Mouse (Mus musculus) liver, embryonic 13.5 days (tissue): ENCODE measurements around the gene Ankrd44. TPM values are rescaled to one million over a fixed set of nuclear protein-coding genes. Genes with fewer than 3 reads are reported as not detected.

Source experiments
- ATAC-seq: fragments of 200-750 bp; cut with Nextera tagmentation; 2 replicates; pipeline ENCODE4 v1.8.0; 2017; ENCODE audit warnings: low read depth, mild to moderate bottlenecking, moderate number of reproducible peaks, moderate library complexity
- DNase-seq: peaks from one replicate; pipeline ENCODE4 v3.0.0; 2022
- H3K27ac ChIP-seq: fragments of 300-500 bp; sonication (generic); 2 replicates; pipeline ENCODE4 v1.5.1; 2015; ENCODE audit warnings: moderate library complexity, mild to moderate bottlenecking, inconsistent platforms
- H3K27me3 ChIP-seq: fragments of 300-500 bp; sonication (generic); 2 replicates; pipeline ENCODE4 v1.6.1; 2015; ENCODE audit warnings: mild to moderate bottlenecking, inconsistent platforms
- H3K36me3 ChIP-seq: fragments of 300-500 bp; sonication (generic); 2 replicates; pipeline ENCODE4 v1.6.1; 2015; ENCODE audit warnings: mild to moderate bottlenecking, inconsistent platforms
- H3K4me1 ChIP-seq: fragments of 300-500 bp; sonication (generic); replicated peaks from 2 replicates; pipeline ENCODE4 v1.6.1; 2015; ENCODE audit warnings: inconsistent platforms
- H3K4me2 ChIP-seq: fragments of 300-500 bp; sonication (generic); 2 replicates; pipeline ENCODE4 v1.6.1; 2015; ENCODE audit warnings: inconsistent platforms, mild to moderate bottlenecking, moderate library complexity
- H3K4me3 ChIP-seq: fragments of 300-500 bp; sonication (generic); replicated peaks from 2 replicates; pipeline ENCODE4 v1.5.1; 2015; ENCODE audit warnings: mild to moderate bottlenecking, inconsistent platforms
- H3K9ac ChIP-seq: fragments of 300-500 bp; sonication (generic); 2 replicates; pipeline ENCODE4 v1.6.1; 2015; ENCODE audit warnings: mild to moderate bottlenecking, inconsistent platforms
- H3K9me3 ChIP-seq: fragments of 300-500 bp; sonication (generic); replicated peaks from 2 replicates; pipeline ENCODE4 v1.6.1; 2016; ENCODE audit warnings: inconsistent platforms
- WGBS: fragments of 180-500 bp; shearing (Covaris S2); methylation state at CpG from one replicate; pipeline ENCODE4 v1.1.7; 2015; ENCODE audit not compliant: insufficient replicate concordance; 5-methylcytosine and 5-hydroxymethylcytosine counted together
- polyA plus RNA-seq: library from polyadenylated mRNA; unstranded; fragments of >200 nt; fragmentation: Nextera tagmentation; extraction: Ambion mirVana; gene quantifications from 2 replicates; pipeline ENCODE4 v1.2.1, GENCODE M21; 2015

Ankrd44 gene
- polyA plus RNA-seq, 1 experiment from 2014 or later: 3.0 TPM

GRCm38 (mm10) chr1:54684316-54684715 lies 241.9 kb downstream of the Ankrd44 start:
- Histone ChIP-seq H3K36me3 (no peaks in the 10 kb centered on the region), H3K27me3 (no peaks in the 10 kb centered on the region), H3K4me1 (no peaks in the 10 kb centered on the region), H3K9me3 (no peaks in the 10 kb centered on the region), H3K9ac (no peak overlapping the region), H3K4me2 (no peak overlapping the region), H3K4me3 (no peak overlapping the region), H3K27ac (no peak overlapping the region)
- WGBS: 46% methylated on average over 4 of the region's 4 CpGs
- ATAC-seq (no peak), DNase-seq (no peak)

GRCm38 (mm10) chr1:54679556-54679955 lies 246.6 kb downstream of the Ankrd44 start:
- Histone ChIP-seq H3K27ac (no peak overlapping the region), H3K4me1 (no peaks in the 10 kb centered on the region), H3K27me3 (no peaks in the 10 kb centered on the region), H3K9ac (no peak overlapping the region), H3K9me3 (no peaks in the 10 kb centered on the region), H3K4me3 (no peak overlapping the region), H3K4me2 (no peak overlapping the region), H3K36me3 (no peaks in the 10 kb centered on the region)
- DNase-seq (no peak), ATAC-seq (no peak)
- WGBS: 65% methylated on average over 1 of the region's 1 CpGs

GRCm38 (mm10) chr1:54678037-54678436 lies 248.2 kb downstream of the Ankrd44 start:
- no peak overlapping the region for H3K4me3 ChIP-seq
- WGBS: 57% methylated on average over 1 of the region's 1 CpGs
- H3K4me2 ChIP-seq: no peak overlapping the region
- no peaks in the 10 kb centered on the region for H3K9me3 ChIP-seq
- no peak overlapping the region for H3K27ac ChIP-seq
- H3K4me1 ChIP-seq: no peaks in the 10 kb centered on the region
- H3K36me3 ChIP-seq: no peaks in the 10 kb centered on the region
- ATAC-seq (no peak), DNase-seq (no peak)
- no peak overlapping the region for H3K9ac ChIP-seq
- no peaks in the 10 kb centered on the region for H3K27me3 ChIP-seq

GRCm38 (mm10) chr1:54675478-54675877 lies 250.7 kb downstream of the Ankrd44 start:
- no peaks in the 10 kb centered on the region for H3K27me3 ChIP-seq
- H3K27ac ChIP-seq: no peak overlapping the region
- WGBS: 66% methylated on average over 5 of the region's 5 CpGs
- no peak overlapping the region for H3K4me3 ChIP-seq
- no peak for DNase-seq
- H3K9ac ChIP-seq: no peak overlapping the region
- no peak for ATAC-seq
- H3K4me1 ChIP-seq: no peaks in the 10 kb centered on the region
- H3K9me3 ChIP-seq: no peaks in the 10 kb centered on the region
- H3K36me3 ChIP-seq: no peaks in the 10 kb centered on the region
- no peak overlapping the region for H3K4me2 ChIP-seq

- H3K4me2 ChIP-seq: no peak overlapping the region
- no peaks in the 10 kb centered on the region for H3K36me3 ChIP-seq
- 56% methylated on average over 2 of the region's 2 CpGs for WGBS
- H3K27ac ChIP-seq: no peak overlapping the region
- ATAC-seq (no peak), DNase-seq (no peak)
- no peaks in the 10 kb centered on the region for H3K9me3 ChIP-seq
- no peak overlapping the region for H3K4me3 ChIP-seq
- no peaks in the 10 kb centered on the region for H3K4me1 ChIP-seq
- no peak overlapping the region for H3K9ac ChIP-seq
- no peaks in the 10 kb centered on the region for H3K27me3 ChIP-seq
Observed at GRCm38 (mm10) chr1:54667991-54668390, 258.2 kb downstream of the Ankrd44 start.

- Histone ChIP-seq H3K27me3 (no peaks in the 10 kb centered on the region), H3K36me3 (no peaks in the 10 kb centered on the region), H3K4me1 (no peaks in the 10 kb centered on the region), H3K9me3 (no peaks in the 10 kb centered on the region), H3K4me2 (no peak overlapping the region), H3K9ac (no peak overlapping the region), H3K4me3 (no peak overlapping the region), H3K27ac (no peak overlapping the region)
- DNase-seq: peak; percentile 3
- 48% methylated on average over 8 of the region's 8 CpGs for WGBS
- ATAC-seq: no peak
Observed at GRCm38 (mm10) chr1:54665582-54666405, 260.4 kb downstream of the Ankrd44 start.

GRCm38 (mm10) chr1:54665095-54665494 lies 261.1 kb downstream of the Ankrd44 start:
- H3K9me3 ChIP-seq: no peaks in the 10 kb centered on the region
- no peak overlapping the region for H3K27ac ChIP-seq
- H3K36me3 ChIP-seq: no peaks in the 10 kb centered on the region
- DNase-seq (no peak), ATAC-seq (no peak)
- no peaks in the 10 kb centered on the region for H3K4me1 ChIP-seq
- WGBS: 67% methylated on average over 4 of the region's 4 CpGs
- H3K4me2 ChIP-seq: no peak overlapping the region
- no peak overlapping the region for H3K9ac ChIP-seq
- no peaks in the 10 kb centered on the region for H3K27me3 ChIP-seq
- no peak overlapping the region for H3K4me3 ChIP-seq

- H3K4me2 ChIP-seq: no peak overlapping the region
- H3K9ac ChIP-seq: no peak overlapping the region
- no peak overlapping the region for H3K4me3 ChIP-seq
- no peaks in the 10 kb centered on the region for H3K9me3 ChIP-seq
- H3K27ac ChIP-seq: no peak overlapping the region
- 76% methylated on average over 6 of the region's 6 CpGs for WGBS
- H3K27me3 ChIP-seq: no peaks in the 10 kb centered on the region
- DNase-seq: no peak
- H3K4me1 ChIP-seq: no peaks in the 10 kb centered on the region
- no peak for ATAC-seq
- no peaks in the 10 kb centered on the region for H3K36me3 ChIP-seq
Observed at GRCm38 (mm10) chr1:54660674-54661073, 265.5 kb downstream of the Ankrd44 start.

GRCm38 (mm10) chr1:54658558-54658957 lies 267.6 kb downstream of the Ankrd44 start:
- Histone ChIP-seq H3K4me2 (no peak overlapping the region), H3K36me3 (no peaks in the 10 kb centered on the region), H3K27ac (no peak overlapping the region), H3K27me3 (no peaks in the 10 kb centered on the region), H3K9ac (no peak overlapping the region), H3K9me3 (no peaks in the 10 kb centered on the region), H3K4me1 (no peaks in the 10 kb centered on the region), H3K4me3 (no peak overlapping the region)
- DNase-seq (no peak), ATAC-seq (no peak)
- 73% methylated on average over 4 of the region's 4 CpGs for WGBS

- Histone ChIP-seq H3K27me3 (no peaks in the 10 kb centered on the region), H3K4me2 (no peak overlapping the region), H3K27ac (no peak overlapping the region), H3K36me3 (0 out of 2 replicates have a peak, but pooled peaks cover 3% of the 10 kb centered on the region), H3K9ac (no peak overlapping the region), H3K9me3 (no peaks in the 10 kb centered on the region), H3K4me3 (no peak overlapping the region), H3K4me1 (no peaks in the 10 kb centered on the region)
- ATAC-seq (no peak), DNase-seq (no peak)
- WGBS: 75% methylated on average over 5 of the region's 5 CpGs
Observed at GRCm38 (mm10) chr1:54648237-54648636, 277.9 kb downstream of the Ankrd44 start.

GRCm38 (mm10) chr1:54647335-54647745 lies 278.8 kb downstream of the Ankrd44 start:
- no peaks in the 10 kb centered on the region for H3K4me1 ChIP-seq
- H3K27ac ChIP-seq: no peak overlapping the region
- H3K9ac ChIP-seq: no peak overlapping the region
- H3K27me3 ChIP-seq: no peaks in the 10 kb centered on the region
- H3K4me3 ChIP-seq: no peak overlapping the region
- 52% methylated on average over 3 of the region's 3 CpGs for WGBS
- no peak overlapping the region for H3K4me2 ChIP-seq
- H3K9me3 ChIP-seq: no peaks in the 10 kb centered on the region
- DNase-seq: no peak
- H3K36me3 ChIP-seq: no peaks in the 10 kb centered on the region
- no peak for ATAC-seq

GRCm38 (mm10) chr1:54640184-54640795 lies 285.9 kb downstream of the Ankrd44 start:
- WGBS: 53% methylated on average over 5 of the region's 5 CpGs
- Histone ChIP-seq H3K36me3 (no peaks in the 10 kb centered on the region), H3K27ac (no peak overlapping the region), H3K4me1 (no peaks in the 10 kb centered on the region), H3K9ac (no peak overlapping the region), H3K9me3 (no peaks in the 10 kb centered on the region), H3K4me2 (no peak overlapping the region), H3K27me3 (no peaks in the 10 kb centered on the region), H3K4me3 (no peak overlapping the region)
- ATAC-seq: no peak
- DNase-seq: no peak
